Mouse (Mus musculus): ENCODE measurements at regions not wholly inside any gene's neighbourhood (a gene's known extent, or its start where the extent isn't known, plus 50 kb on each side); places are given as distances from the start of the nearest gene placed in this dataset.

DNA sequence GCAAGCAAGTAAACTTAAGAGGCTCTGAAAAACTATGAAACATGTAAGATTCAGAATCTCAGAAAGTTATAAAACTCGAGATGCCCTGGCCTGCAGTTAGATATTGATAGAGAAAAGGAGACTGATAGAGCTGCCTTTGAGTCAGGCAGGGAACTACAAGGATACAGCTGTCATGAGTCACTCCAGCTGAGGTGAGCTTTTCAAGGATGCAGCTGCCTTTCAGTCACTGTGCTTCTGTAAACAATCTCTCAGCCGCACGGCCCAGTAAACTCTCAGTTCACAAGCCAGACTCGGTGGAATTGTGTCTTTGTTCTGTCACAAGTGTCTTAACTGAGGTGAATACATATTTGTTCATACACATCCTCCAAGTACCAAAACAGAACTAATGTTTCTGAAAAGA, 334.9 kb upstream of the Rsrc1 start:
- DNase-seq (ENCODE audit: low spot score), result no peak

DNA sequence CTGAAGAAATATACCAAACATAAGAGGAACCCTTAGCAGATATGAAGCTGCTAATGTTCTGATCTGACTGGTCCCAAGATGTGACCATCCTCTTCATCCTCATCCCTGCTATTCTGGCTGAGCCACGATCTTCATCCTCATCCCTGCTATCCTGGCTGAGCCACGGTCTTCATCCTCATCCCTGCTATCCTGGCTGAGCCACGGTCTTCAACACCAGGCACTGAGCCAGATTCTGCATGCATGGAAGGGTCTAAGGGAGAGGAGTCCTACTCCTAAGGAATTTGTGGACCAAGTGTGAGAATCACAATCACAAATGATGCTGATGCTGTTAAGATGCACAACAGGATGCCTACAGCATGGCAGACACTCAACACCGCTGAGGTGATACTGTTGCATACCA, 331.9 kb upstream of the Rsrc1 start:
- DNase-seq (ENCODE audit: low spot score), result no peak

DNA sequence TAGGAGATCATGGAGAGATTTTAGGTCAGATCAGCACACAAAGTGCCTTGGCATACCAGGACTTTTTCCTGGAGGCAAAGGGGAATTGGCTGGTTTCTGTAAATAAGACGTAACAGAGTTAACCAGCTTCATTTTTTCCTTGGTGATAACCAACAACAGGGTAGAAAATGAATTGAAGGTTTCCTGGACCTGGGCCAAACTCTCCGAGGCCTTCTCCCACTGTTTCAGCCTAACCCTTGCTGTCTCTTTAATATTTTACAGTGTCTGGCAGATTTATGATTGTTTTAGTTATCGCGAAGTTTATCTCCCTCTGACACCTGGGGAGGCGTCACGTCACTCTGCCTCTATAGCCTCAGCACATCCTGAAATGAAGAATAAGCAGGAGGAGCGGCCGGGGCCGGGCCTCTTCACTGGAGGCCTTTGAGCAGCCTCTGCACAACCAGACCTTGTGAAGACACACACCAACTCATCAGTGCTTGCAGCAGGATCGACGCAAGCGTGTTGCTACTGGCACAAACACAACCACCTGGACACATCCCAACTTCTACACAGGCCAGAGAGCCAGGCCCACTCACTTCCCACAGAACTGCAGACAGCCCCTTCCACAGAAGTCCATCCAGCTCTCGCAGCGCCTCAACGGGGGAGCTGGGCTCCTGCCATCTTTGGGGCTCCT, 331.0 kb upstream of the Rsrc1 start:
- no peak for DNase-seq (ENCODE audit: low spot score)

DNA sequence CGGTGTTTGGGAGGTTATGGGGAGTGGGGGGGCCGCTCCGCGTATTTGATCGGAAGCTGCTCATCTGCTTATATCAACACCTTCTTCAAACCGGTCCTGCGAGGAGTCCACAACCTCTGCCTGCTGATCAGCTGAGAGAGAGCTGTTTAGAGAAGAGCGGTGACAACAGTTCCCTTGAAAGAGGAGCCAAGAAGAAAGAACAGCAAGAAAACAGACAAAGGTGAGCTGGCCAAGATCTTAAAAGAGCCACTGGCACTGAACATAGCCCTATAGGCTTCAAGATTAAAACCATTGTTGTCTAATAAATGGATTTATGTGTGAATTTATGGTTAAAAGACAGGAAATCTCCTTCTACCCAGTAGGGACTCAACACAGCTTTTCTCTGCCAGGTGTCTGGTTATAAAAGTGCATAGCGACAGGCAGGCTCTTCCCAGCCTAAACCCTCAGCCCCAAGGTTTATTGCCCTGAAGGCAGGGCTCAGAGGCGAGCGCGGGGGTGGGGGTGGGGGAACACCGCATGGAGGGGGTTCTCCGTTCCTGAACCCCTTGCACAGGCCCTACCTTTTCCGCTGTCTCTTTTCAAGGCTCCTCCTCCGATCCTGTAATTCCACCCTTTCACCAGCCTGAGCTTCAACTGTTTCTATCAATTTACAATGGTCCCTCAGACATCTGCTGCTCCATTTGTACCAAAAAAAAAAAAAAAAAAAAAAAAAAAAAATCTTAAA, 330.3 kb upstream of the Rsrc1 start:
- no peak for DNase-seq (ENCODE audit: low spot score)

DNA sequence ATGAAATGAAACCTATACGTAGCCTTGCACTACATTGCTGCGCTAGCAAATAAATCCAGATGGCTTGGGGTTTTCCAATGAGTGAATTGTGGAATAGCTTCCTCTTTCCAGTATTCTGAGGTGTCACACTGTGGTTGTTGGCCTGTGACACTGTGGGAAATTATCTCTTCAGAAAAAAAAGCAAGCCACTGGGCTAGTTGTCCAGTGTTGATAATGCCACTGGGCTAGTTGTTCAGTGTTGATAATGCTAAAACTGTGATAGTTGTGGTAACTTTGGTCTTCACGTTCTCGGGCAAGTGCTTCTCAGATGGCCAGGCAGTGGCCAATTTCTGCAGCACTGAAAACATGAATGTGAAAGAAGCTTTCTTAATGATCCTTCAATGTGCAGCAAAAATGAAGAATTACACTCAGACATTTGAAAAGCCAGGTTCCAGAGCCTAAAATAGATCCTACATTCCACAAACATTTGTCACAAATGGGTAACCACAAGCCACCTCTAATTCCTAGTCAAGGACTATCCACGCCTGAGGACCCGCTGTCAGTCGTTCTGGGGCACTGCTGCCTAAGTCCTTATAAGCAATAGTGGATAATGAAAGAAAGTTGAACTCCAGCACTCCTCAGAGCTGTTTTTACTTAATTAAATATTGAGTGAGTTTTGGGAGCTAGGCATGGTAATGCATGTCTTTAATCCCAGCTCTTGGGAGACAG, 328.9 kb upstream of the Rsrc1 start:
- no peak for DNase-seq (ENCODE audit: low spot score)

DNA sequence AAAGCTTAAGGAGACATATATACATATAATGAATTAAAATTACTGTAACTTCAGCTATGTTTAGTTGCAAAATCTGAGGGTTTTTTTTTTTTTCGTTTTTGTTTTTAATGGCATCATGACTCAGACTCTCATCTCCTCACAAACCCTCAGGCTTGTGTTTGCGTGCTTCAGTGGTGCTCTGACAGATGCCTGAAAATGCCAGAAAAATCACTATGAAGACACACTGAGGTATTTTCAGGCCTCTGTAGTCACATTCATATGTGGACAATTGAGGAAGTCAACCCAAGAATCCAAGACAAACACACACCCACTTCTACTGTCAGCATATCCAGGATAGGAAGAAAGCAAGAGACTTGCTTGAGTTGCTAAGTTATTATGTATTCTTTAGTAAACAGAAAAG, 327.2 kb upstream of the Rsrc1 start:
- DNase-seq (ENCODE audit: low spot score), result no peak

DNA sequence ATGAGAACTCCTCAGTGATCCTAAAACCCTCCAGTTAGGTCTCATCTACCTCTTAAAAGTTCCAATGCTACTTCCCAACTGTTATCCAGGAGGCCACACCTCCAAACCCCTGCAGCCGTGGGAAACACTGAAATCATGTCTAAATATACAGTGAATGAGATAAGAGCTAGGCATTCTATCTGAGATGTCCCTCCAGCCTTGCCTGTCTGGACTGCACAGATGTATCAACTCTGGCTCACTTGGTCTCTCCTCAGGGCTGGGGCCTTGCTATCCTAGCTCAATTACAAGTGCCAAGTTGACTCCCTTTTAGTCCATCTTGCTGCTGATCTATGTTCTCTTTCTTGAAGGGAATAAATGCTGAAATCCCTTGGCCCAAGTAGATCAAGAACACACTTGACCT, 326.3 kb upstream of the Rsrc1 start:
- no peak for DNase-seq (ENCODE audit: low spot score)

DNA sequence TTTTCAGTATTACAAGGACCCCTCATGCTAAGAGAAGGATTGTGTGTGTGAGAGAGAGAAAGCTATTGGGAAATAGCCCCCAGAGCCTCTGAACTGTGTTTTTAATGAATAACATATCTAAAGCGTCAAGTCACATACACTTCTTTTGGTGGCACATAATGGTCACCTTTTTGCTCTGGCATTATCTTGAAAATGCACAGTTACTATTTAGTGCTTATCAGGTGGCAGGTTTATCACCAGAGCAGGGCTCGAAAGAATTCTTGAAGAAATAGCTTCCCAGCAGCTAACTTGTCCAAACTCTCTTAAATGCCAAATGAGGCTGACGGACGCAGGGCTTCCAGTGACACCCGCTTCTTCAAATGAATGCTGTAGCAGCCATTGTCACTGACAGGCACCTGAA, 324.7 kb upstream of the Rsrc1 start:
- DNase-seq (ENCODE audit: low spot score), result no peak

DNA sequence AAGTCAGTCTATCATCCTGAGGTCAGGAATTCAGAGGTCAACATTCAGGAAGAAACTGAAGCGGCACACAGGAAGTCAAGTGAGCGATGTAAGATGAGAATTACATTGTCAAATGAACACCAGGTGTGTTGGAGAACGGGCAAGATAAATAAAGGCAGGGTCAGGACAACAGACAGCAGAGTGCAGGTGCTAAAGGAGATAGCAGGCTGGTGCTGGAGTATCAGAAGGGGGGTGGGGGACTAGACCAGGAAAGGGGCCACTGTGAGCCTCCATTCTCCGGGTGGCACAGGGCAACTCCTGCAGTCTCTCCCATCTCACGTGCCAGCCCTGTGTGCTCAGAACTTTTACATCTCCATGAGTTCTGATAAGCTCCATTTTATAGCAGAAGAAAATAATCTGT, 320.6 kb upstream of the Rsrc1 start:
- no peak for DNase-seq (ENCODE audit: low spot score)

DNA sequence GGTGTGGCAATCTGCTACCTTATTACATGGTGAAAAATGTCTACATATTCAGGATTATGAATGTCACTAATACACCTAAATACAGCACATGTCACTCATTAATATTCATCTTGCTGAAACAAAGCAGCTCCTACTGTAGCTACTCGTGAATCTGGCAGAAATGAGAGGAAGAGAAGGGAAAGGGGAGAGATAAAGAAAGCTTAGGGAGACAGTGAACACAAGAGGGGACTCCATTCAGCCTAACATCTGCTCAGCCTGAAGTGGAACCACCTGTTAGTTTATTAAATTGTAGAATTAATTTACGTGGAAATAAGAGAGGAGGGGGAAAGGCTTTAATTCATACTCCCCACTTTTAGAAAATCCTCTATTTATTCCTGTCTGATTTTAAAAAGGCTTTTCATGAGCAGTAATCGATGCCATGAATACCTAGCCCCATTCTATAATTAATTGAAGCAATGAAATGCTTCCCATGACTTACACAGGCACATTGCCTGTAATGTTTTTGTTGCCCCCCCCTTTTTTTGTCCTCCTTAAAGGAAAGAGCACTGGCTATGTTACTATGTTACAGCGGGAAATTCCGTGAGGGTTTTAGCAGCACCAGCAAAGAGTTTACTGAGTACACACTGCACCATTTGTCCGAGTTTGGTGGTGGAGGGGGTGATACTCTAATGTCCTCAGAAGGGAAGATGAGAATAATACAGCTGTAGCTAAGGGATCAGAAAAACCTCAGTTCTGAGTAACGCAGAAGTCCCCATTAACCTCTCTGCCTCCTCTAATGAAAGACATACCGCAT, 319.2 kb upstream of the Rsrc1 start:
- no peak for DNase-seq (ENCODE audit: low spot score)

DNA sequence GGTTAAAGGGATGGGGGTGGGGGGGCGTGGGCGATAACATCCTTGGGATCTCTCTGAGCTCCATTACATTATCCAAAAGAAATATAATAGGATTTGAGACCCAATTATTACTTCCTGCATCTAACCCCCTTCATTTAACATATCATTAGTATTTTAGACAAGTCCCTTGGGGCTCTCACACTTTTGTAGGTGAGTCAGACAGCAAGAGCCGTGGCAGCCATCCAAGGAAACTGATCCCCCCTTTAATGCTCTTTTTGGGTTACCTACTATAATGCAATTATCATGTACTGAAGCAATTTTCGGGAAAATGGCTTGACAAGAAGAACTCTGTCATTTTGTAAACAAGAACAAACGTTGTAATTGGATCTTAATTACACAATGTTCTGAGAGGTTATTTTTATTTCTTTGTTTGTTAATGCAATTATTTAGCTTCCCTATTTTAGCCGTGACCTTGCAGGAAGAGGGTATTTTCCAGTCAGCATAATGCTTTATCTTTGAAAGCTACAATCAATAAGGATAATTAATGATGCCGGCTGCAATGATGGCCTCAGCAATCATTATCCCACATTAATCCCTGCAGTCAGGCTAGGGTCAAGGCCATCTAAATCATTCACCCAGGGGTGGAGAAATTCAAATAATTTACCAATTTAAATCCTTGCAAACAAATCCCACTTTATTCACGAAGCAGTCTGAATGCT, 297.5 kb upstream of the Rsrc1 start:
- DNase-seq (ENCODE audit: low spot score), result no peak

DNA sequence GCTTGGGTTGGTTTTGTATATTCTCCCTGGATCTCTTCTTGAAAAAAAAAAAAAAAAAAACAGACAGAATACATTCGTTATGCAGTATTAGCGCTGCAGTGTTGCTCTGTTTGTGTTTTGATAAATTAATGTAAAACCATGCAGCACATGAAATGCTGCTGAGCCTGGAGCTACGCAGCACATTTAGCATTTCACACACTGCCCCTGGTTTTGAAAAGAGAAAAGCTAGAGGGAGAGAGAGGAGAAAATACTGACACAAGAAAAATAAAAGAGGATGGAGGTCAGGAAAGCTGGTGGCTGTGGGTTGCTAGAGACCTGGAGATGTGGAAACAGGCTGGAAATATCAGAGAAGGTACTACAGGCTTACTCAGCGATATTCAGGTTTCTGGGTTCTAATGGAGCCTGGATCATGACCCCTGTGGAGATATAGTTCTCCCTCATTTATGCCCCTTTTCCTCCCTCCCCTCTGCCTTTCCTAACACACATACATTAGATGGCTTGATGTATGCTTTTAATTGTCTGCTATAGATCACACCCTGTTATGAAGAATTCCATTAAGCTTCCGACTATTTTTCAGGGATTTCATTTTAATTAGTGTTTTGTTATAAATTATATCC, 296.8 kb upstream of the Rsrc1 start:
- no peak for DNase-seq (ENCODE audit: low spot score)

DNA sequence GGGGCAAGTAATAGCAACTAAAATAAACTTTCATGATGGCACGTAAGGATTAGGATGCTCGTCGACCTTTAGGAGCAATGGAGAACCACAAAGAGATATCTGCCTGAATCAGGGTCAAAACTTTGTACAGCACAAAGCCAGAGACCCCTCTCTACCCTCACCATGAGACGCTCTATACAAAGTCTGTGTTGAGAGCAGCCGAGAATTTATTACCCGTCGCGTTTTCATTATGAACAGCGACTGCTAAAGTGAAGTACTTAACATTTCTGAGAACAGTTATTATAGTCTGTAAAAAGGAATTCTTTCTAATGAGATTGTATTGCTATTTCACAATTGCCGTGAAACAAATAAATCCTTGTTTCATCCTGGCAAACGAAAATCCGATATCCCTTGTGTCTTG, 296.1 kb upstream of the Rsrc1 start:
- no peak for DNase-seq (ENCODE audit: low spot score)

DNA sequence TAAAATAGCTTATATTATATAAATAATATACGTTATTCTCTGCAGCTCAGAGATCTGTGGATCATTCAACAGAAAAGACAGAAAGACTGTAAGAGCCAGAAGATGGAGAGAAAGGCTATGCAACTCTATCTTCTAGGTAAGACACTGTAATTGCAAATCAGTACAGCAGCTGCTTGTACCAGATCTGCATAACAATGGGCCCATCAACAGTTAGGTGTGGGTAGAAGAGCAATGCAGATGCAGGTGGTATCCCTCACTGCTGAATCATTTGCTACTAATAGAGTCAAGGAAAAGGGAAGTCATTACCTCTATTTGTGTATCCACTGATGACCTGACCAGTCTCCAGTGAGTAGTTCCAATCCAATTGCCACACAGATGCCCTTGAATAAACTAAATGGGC, 294.1 kb upstream of the Rsrc1 start:
- no peak for DNase-seq (ENCODE audit: low spot score)

DNA sequence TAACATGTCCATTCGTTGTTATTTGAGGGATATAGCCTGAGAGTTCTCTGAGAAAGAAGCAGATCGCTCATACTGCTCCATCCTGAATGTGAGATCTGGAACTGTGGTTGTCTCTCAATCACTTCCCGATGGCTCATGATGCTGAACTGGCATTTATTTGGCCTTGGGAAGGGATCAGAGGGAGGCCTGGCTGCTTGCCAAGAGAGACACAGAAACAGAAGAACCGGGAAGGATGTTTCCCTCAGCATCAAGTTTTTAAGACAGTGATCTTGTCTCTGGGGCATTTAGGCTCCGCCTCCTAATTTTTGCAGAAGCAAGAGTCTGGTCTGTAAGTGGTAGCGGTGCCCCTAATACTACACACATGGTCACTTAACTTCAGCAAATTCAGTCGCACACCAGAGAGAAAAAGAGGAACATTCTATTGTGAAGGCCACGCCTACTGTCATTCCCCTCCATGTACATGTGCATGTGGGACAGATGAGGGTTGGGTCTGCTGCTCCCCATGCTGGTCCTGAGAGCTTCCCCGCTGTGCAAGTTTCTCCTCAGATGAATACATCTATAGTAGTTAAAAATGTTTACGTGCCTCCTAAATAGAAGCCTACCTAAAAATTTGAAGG, 290.2 kb upstream of the Rsrc1 start:
- DNase-seq (ENCODE audit: low spot score), result no peak

DNA sequence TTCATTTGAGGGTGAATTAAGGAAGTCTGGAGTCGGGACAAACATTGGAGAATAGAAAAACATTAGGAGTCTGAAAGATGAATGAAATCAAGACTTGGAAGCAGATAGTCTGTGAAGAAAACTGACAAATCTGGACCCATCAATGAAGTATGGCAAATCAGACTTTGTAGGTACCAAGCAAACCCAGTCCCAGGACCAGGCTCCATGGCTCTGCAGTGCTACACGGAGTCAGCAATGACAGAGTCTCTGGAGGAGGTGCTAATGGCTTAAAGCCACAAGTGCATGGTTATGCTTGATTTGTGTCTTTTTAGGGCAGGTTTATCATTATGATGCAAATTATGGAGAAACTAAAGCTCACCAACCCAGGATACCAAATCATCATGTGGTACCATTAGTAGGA, 286.1 kb upstream of the Rsrc1 start:
- DNase-seq (ENCODE audit: low spot score), result no peak

DNA sequence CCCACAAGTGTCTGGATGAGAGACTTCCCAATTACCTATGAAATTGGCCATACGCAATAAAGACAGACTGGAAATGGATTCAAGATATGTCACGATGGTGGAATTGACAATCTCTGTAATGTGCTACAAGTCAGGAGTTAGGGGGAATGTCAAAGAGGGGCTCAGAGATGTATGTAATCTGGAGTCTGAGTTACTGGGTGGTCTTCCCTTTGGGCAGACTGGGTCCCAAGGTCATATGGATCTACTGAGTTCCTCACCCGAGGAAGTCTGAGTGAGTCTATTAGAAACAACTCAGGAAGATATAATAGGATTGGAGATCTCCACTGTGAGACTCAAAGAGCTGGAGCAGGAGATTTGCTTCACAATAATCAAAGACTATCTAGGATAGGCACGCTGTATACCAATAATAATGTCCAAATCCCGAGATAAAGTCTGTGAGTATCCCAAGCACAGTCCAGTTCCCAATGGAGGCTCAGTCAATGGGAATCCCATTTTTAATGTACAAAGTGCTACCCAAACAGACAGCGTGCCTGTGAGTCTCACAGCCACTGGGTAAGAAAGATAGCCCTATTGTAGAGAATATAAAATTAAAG, 285.4 kb upstream of the Rsrc1 start:
- DNase-seq (ENCODE audit: low spot score), result no peak

DNA sequence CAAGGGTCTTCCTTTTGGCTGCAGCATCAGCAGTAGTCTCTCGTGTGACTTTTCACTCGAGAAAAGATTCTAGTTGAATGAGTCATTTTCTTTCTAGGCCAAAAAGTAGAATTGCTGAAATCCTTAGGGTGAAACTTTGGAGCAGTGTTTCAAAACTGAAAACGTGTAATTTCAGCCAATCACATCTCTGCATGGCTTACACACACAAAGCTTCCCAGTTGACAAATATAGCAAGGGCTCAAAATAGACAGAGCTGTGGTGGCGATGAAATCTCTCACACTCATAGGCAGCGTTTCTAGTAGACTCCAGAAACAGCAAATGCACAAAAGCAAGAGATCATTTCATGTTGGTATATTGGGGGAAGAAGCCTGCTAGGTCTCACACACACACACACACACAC, 283.1 kb upstream of the Rsrc1 start:
- peak; percentile 72 for DNase-seq (ENCODE audit: low spot score)

DNA sequence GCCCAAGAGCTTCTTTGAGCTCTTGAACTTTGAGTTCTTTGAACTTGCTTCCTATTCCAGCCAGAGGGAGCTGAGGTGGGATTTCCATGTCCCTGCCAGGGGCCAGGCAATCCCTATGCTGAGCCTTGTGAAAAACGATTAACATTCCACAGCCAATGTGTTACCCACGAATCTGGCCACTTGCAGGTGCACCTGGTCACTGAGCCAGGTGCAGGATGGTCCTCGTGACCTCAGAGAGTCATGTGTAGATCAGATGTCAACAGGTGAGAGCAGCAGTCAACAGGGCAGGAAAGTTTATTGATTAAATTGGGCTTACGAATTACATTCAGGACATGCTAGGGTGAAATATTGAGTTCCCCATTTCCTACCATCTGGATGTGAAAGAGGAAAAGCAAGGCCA, 275.4 kb upstream of the Rsrc1 start:
- no peak for DNase-seq (ENCODE audit: low spot score)

DNA sequence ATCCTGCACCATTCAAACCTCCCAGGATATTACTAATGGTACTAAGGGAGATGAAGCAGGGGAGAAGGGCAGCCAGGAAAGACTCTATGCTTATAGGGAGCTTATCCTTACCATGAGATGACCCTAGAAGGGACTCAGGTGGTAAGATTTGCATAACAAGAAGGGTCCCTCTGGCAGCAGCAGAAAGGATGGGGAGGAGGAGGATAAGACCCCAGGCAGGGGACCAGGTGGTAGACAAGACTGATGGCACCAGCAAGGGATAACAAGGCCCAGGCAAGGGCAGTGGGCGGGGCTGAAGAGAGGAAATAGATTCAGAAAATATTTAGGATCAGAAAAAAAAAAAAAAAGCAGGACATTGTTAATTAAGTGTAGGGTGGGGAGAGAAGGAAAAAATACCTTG, 245.7 kb upstream of the Rsrc1 start:
- no peak for DNase-seq (ENCODE audit: low spot score)

Measured in adipocyte (in vitro differentiated cells).